Mouse (Mus musculus): ENCODE measurements around the gene Arf6. TPM values are rescaled to one million over a fixed set of nuclear protein-coding genes. Genes with fewer than 3 reads are reported as not detected.

Gene Arf6
- polyA plus RNA-seq (2012; rRNA removed) = 430 and 482 TPM in 2 replicates

GRCm38 (mm10) chr12:69371854-69372671, at the start of gene Arf6, which contains the start of gene Gm9887:
Arf6 (plus strand) TSS chr12:69372150.
Gm9887 (minus strand) TSS chr12:69372458.

GRCm38 (mm10) chr12:69356546-69357299, 15.2 kb upstream of the Arf6 start, which contains the start of gene Nemf:
Nemf (minus strand) TSS chr12:69357165.

Other genes with a start within 250 kb of the Arf6 start
- 1,705 and 1,824 TPM in 2 replicates for gene Rps29, start 213.0 kb upstream of the Arf6 start, polyA plus RNA-seq (2012; rRNA removed)
- gene Lrr1, start 203.3 kb upstream of the Arf6 start, polyA plus RNA-seq (2012; rRNA removed) = 1.8 and 2.3 TPM in 2 replicates
- gene Rpl36al, start 188.1 kb upstream of the Arf6 start, polyA plus RNA-seq (2012; rRNA removed) = 109 and 123 TPM in 2 replicates
- gene Mgat2, start 188.0 kb upstream of the Arf6 start, polyA plus RNA-seq (2012; rRNA removed) = 21.6 and 21.8 TPM in 2 replicates
- gene Gm49383, start 175.0 kb upstream of the Arf6 start, polyA plus RNA-seq (2012; rRNA removed) = 1.8 and 2.5 TPM in 2 replicates
- 2.0 and 2.2 TPM in 2 replicates for gene Dnaaf2, start 173.7 kb upstream of the Arf6 start, polyA plus RNA-seq (2012; rRNA removed)
- not detected in 2 replicates for gene Gm49384, start 167.9 kb upstream of the Arf6 start, polyA plus RNA-seq (2012; rRNA removed)
- gene Pole2, start 144.0 kb upstream of the Arf6 start, polyA plus RNA-seq (2012; rRNA removed) = 3.1 and 3.5 TPM in 2 replicates
- 0.35 and 1.5 TPM in 2 replicates for gene Klhdc1, start 131.0 kb upstream of the Arf6 start, polyA plus RNA-seq (2012; rRNA removed)
- 40.0 and 58.6 TPM in 2 replicates for gene Klhdc2, start 75.5 kb upstream of the Arf6 start, polyA plus RNA-seq (2012; rRNA removed)
- gene Nemf, start 15.0 kb upstream of the Arf6 start, polyA plus RNA-seq (2012; rRNA removed) = 2.2 and 2.3 TPM in 2 replicates
- gene Gm9887, start 308 bp downstream of the Arf6 start, polyA plus RNA-seq (2012; rRNA removed) = 6.8 and 9.5 TPM in 2 replicates
- 4.8 and 6.3 TPM in 2 replicates for gene Vcpkmt, start 210.9 kb downstream of the Arf6 start, polyA plus RNA-seq (2012; rRNA removed)